Mouse (Mus musculus) liver, embryonic 11.5 days (tissue): ENCODE data around the gene Wfdc15a. TPM values are rescaled to one million over a fixed set of nuclear protein-coding genes. Genes with fewer than 3 reads are reported as not detected.
"Not testable (repeated sequence)": the region's sequence is repeated elsewhere in the genome, so short reads cannot be mapped to it uniquely, and the experiment has no call there.

Experiments
- ATAC-seq: fragments of 200-750 bp; cut with Nextera tagmentation; replicated peaks from 2 replicates; pipeline ENCODE4 v1.8.0; 2017; ENCODE audit warnings: moderate number of reproducible peaks, mild to moderate bottlenecking, moderate TSS enrichment, moderate library complexity; ENCODE audit not compliant: low FRiP score
- DNase-seq: peaks from one replicate; pipeline ENCODE4 v3.0.0-alpha.2; 2017; ENCODE audit warnings: low spot score
- H3K27ac ChIP-seq: fragments of 300-500 bp; sonication (generic); 2 replicates; pipeline ENCODE4 v1.5.1; 2014; ENCODE audit warnings: mild to moderate bottlenecking, low read depth, low read length, control low read depth
- H3K27me3 ChIP-seq: fragments of 300-500 bp; sonication (generic); replicated peaks from 2 replicates; pipeline ENCODE4 v1.6.1; 2014; ENCODE audit warnings: low read length, mixed read lengths; ENCODE audit not compliant: control insufficient read depth, insufficient read depth
- H3K36me3 ChIP-seq: fragments of 300-500 bp; sonication (generic); 2 replicates; pipeline ENCODE4 v1.6.1; 2014; ENCODE audit warnings: mild to moderate bottlenecking, low read length, moderate library complexity, mixed read lengths; ENCODE audit not compliant: control insufficient read depth, insufficient read depth
- H3K4me1 ChIP-seq: fragments of 300-500 bp; sonication (generic); replicated peaks from 2 replicates; pipeline ENCODE4 v1.6.1; 2014; ENCODE audit warnings: low read length, mixed read lengths; ENCODE audit not compliant: control insufficient read depth, insufficient read depth
- H3K4me2 ChIP-seq: fragments of 300-500 bp; sonication (generic); 2 replicates; pipeline ENCODE4 v1.6.1; 2014; ENCODE audit warnings: mild to moderate bottlenecking, control low read depth, moderate library complexity
- H3K4me3 ChIP-seq: fragments of 300-500 bp; sonication (generic); 2 replicates; pipeline ENCODE4 v1.5.1; 2014; ENCODE audit warnings: low read depth, low read length, control low read depth
- H3K9ac ChIP-seq: fragments of 300-500 bp; sonication (generic); 2 replicates; pipeline ENCODE4 v1.6.1; 2014; ENCODE audit warnings: low read depth, low read length, control low read depth
- H3K9me3 ChIP-seq: fragments of 300-500 bp; sonication (generic); 2 replicates; pipeline ENCODE4 v1.6.1; 2016; ENCODE audit warnings: low read length, inconsistent platforms, mixed read lengths; ENCODE audit not compliant: control insufficient read depth
- WGBS: fragments of 180-500 bp; shearing (Covaris S2); extraction: QIAGEN DNeasy Blood & Tissue Kit; methylation state at CpG from one replicate; pipeline ENCODE4 v1.1.7; 2014; 5-methylcytosine and 5-hydroxymethylcytosine counted together
- polyA plus RNA-seq: library from polyadenylated mRNA; unstranded; fragments of >200 nt; fragmentation: Nextera tagmentation; extraction: Ambion mirVana; gene quantifications from 2 replicates; pipeline ENCODE4 v1.2.1, GENCODE M21; 2014

Wfdc15a gene
- polyA plus RNA-seq, 1 experiment from 2014 or later: not detected

- ATAC-seq: no peak
Observed at GRCm38 (mm10) chr2:164206676-164207075, 6.7 kb upstream of the Wfdc15a start.

GRCm38 (mm10) chr2:164206011-164206410, 6.1 kb upstream of the Wfdc15a start:
- ATAC-seq, H3K9me3 ChIP-seq, H3K27ac ChIP-seq, H3K36me3 ChIP-seq, DNase-seq, H3K4me1 ChIP-seq, H3K9ac ChIP-seq, H3K27me3 ChIP-seq, H3K4me2 ChIP-seq, H3K4me3 ChIP-seq: not testable (repeated sequence)
- 86% methylated on average over 10 of the region's 10 CpGs for WGBS

More at GRCm38 (mm10) chr2:164206676-164207075, 6.7 kb upstream of the Wfdc15a start:
- H3K4me2 ChIP-seq: no peak overlapping the region
- WGBS: 71% methylated on average over 4 of the region's 4 CpGs
- H3K27me3 ChIP-seq: no peaks in the 10 kb centered on the region
- DNase-seq: no peak
- no peak overlapping the region for H3K27ac ChIP-seq
- no peaks in the 10 kb centered on the region for H3K4me1 ChIP-seq
- no peaks in the 10 kb centered on the region for H3K9me3 ChIP-seq
- H3K9ac ChIP-seq: no peak overlapping the region
- H3K4me3 ChIP-seq: no peak overlapping the region
- H3K36me3 ChIP-seq: no peaks in the 10 kb centered on the region

GRCm38 (mm10) chr2:164196700-164196990, 3.3 kb downstream of the Wfdc15a start:
- Histone ChIP-seq H3K9me3 (no peaks in the 10 kb centered on the region), H3K9ac (no peak overlapping the region), H3K4me1 (no peaks in the 10 kb centered on the region), H3K4me3 (no peak overlapping the region), H3K36me3 (no peaks in the 10 kb centered on the region), H3K4me2 (no peak overlapping the region), H3K27me3 (no peaks in the 10 kb centered on the region), H3K27ac (no peak overlapping the region)
- WGBS: 83% methylated on average over 5 of the region's 5 CpGs
- DNase-seq: no peak
- no peak for ATAC-seq

GRCm38 (mm10) chr2:164195971-164196699, 3.8 kb downstream of the Wfdc15a start:
- no peaks in the 10 kb centered on the region for H3K9me3 ChIP-seq
- no peaks in the 10 kb centered on the region for H3K27me3 ChIP-seq
- DNase-seq (no peak), ATAC-seq (no peak)
- WGBS: 78% methylated on average over 5 of the region's 5 CpGs
- H3K4me2 ChIP-seq: no peak overlapping the region
- no peak overlapping the region for H3K27ac ChIP-seq
- no peak overlapping the region for H3K4me3 ChIP-seq
- H3K9ac ChIP-seq: no peak overlapping the region
- no peaks in the 10 kb centered on the region for H3K4me1 ChIP-seq
- H3K36me3 ChIP-seq: no peaks in the 10 kb centered on the region

- H3K36me3 ChIP-seq: no peaks in the 10 kb centered on the region
- H3K27ac ChIP-seq: no peak overlapping the region
- H3K4me3 ChIP-seq: no peak overlapping the region
- no peaks in the 10 kb centered on the region for H3K9me3 ChIP-seq
- no peaks in the 10 kb centered on the region for H3K4me1 ChIP-seq
- H3K4me2 ChIP-seq: no peak overlapping the region
- H3K27me3 ChIP-seq: no peaks in the 10 kb centered on the region
- ATAC-seq: no peak
- 73% methylated on average over 5 of the region's 5 CpGs for WGBS
- H3K9ac ChIP-seq: no peak overlapping the region
- DNase-seq: no peak
Observed at GRCm38 (mm10) chr2:164194959-164195630, 4.8 kb downstream of the Wfdc15a start.

- DNase-seq (no peak), ATAC-seq (no peak)
- Histone ChIP-seq H3K4me2 (no peak overlapping the region), H3K4me1 (no peaks in the 10 kb centered on the region), H3K36me3 (no peaks in the 10 kb centered on the region), H3K27ac (no peak overlapping the region), H3K9me3 (no peaks in the 10 kb centered on the region), H3K9ac (no peak overlapping the region), H3K4me3 (no peak overlapping the region), H3K27me3 (no peaks in the 10 kb centered on the region)
Observed at GRCm38 (mm10) chr2:164192279-164192678, 7.7 kb downstream of the Wfdc15a start.

- ATAC-seq: no peak
- Histone ChIP-seq H3K27me3 (no peaks in the 10 kb centered on the region), H3K4me3 (no peak within 1 kb of the TSS)
Observed at GRCm38 (mm10) chr2:164190576-164190975, 9.4 kb downstream of the Wfdc15a start, which contains the start of gene Wfdc12. Gene Wfdc12 (minus strand): TSS chr2:164190608.

GRCm38 (mm10) chr2:164188722-164189121, 11.2 kb downstream of the Wfdc15a start:
- DNase-seq (no peak), ATAC-seq (no peak)
- Histone ChIP-seq H3K27me3 (no peaks in the 10 kb centered on the region), H3K4me1 (no peaks in the 10 kb centered on the region), H3K4me3 (no peak overlapping the region), H3K9me3 (no peaks in the 10 kb centered on the region), H3K27ac (no peak overlapping the region), H3K9ac (no peak overlapping the region), H3K4me2 (no peak overlapping the region), H3K36me3 (no peaks in the 10 kb centered on the region)
- WGBS: 21% methylated on average over 5 of the region's 5 CpGs

More at GRCm38 (mm10) chr2:164190576-164190975, 9.4 kb downstream of the Wfdc15a start, which contains the start of gene Wfdc12:
- no peak for DNase-seq
- Histone ChIP-seq H3K27ac (no peak within 1 kb of the TSS), H3K9ac (no peak within 1 kb of the TSS), H3K4me1 (no peaks in the 10 kb centered on the region), H3K9me3 (no peaks in the 10 kb centered on the region), H3K4me2 (no peak within 1 kb of the TSS), H3K36me3 (no peaks in the 10 kb centered on the region)
- 80% methylated on average over 6 of the region's 6 CpGs for WGBS
